Mouse (Mus musculus) leukemia stem cell, adult 10-12 weeks (primary cell): ENCODE measurements around the gene Rnf186. TPM values are rescaled to one million over a fixed set of nuclear protein-coding genes. Genes with fewer than 3 reads are reported as not detected.

Experiments used
- polyA plus RNA-seq: library from polyadenylated mRNA; stranded (reverse); fragments of >175 nt; gene quantifications from 2 replicates; pipeline ENCODE4 v1.2.3, GENCODE M21; 2012; ENCODE audit warnings: low replicate concordance

Gene Rnf186
- not detected in 2 replicates for polyA plus RNA-seq

GRCm38 (mm10) chr4:138966866-138967265 lies at the start of gene Rnf186:
Gene Rnf186 (plus strand): TSS chr4:138967112.

GRCm38 (mm10) chr4:138972827-138973718 lies 6.2 kb downstream of the Rnf186 start, which contains the start of gene Tmco4:
Gene Tmco4 (plus strand): TSS chr4:138972888.

Other genes with a start within 250 kb of the Rnf186 start
- not detected in 2 replicates for gene Pla2g2c, start 242.3 kb upstream of the Rnf186 start, polyA plus RNA-seq
- not detected in 2 replicates for gene Ubxn10, start 229.9 kb upstream of the Rnf186 start, polyA plus RNA-seq
- gene Pla2g2f, start 209.5 kb upstream of the Rnf186 start, polyA plus RNA-seq: 0.18 TPM in 1 of 2 replicates, not detected in the other
- 0.57 TPM in 1 of 2 replicates, not detected in the other for gene Pla2g2d, start 191.4 kb upstream of the Rnf186 start, polyA plus RNA-seq
- gene Pla2g5, start 103.6 kb upstream of the Rnf186 start, polyA plus RNA-seq: 4.9 TPM in 1 of 2 replicates, not detected in the other
- gene Gm13030, start 93.1 kb upstream of the Rnf186 start, polyA plus RNA-seq: not detected in 2 replicates
- 0.95 TPM in 1 of 2 replicates, not detected in the other for gene Pla2g2e, start 89.2 kb upstream of the Rnf186 start, polyA plus RNA-seq
- 5.3 and 6.2 TPM in 2 replicates for gene Otud3, start 53.2 kb upstream of the Rnf186 start, polyA plus RNA-seq
- gene Tmco4, start 5.8 kb downstream of the Rnf186 start, polyA plus RNA-seq: 8.3 and 13.7 TPM in 2 replicates
- gene Htr6, start 108.5 kb downstream of the Rnf186 start, polyA plus RNA-seq: not detected in 2 replicates
- 0.99 and 3.0 TPM in 2 replicates for gene Nbl1, start 125.9 kb downstream of the Rnf186 start, polyA plus RNA-seq
- 8.0 and 24.3 TPM in 2 replicates for gene Minos1, start 164.0 kb downstream of the Rnf186 start, polyA plus RNA-seq
- gene Capzb, start 225.8 kb downstream of the Rnf186 start, polyA plus RNA-seq: 47.0 and 50.3 TPM in 2 replicates